ENCODE assay signal across 25 mouse cellular contexts in the genomic region with DNA sequence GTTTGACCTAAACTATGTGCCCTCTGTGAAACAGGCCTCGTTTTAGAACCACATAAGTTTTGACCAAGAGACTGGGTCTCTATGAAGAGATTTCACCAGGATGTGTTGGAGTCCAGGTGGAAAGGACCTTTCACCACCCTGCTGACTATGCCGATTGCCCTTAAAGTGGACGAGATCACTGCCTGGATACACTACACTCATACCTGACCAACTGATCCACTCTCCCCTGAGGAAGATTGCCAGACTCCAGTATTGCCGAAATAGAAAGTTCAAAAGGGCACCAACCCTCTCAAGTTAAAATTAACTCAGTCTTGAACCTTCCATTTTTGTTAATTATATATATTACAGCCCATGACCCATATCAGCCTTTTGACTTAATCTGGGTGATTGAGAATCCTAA. TPM values are rescaled to one million over a fixed set of nuclear protein-coding genes. Genes with fewer than 3 reads are reported as not detected.
A peak's percentile ranks its signal among the peaks of the same experiment; 100 is the strongest.
DNase-seq lines count a peak whose midpoint lies in the region; ATAC-seq and TF ChIP-seq lines count a peak whose summit lies in the region.
"Had no signal": no experiment of that assay in that cellular context is flagged by ENCODE, and none has a peak within 500 bp of the region (broad histone marks: within the 10 kb centered on the region; RNA-seq: fewer than 3 reads in every experiment).

No protein-coding gene starts in this region.

- no peak for TF ChIP-seq CTCF in kidney, adult 2 months (conservative IDR thresholded peaks at IDR 0.05; ENCODE audit: insufficient read depth, insufficient read length, low read depth, low read length)

- peak; percentile 66 for DNase-seq in kidney, adult 2 months
- DNase-seq in kidney, postnatal 4 days: no peak
- DNase-seq in kidney, postnatal 14 days: peak; percentile 6
- DNase-seq in midbrain, embryonic 10.5 days (ENCODE audit: low spot score): peak; percentile 8
- DNase-seq: adrenal gland, adult 2 months; adrenal gland, postnatal 14 days; cerebellum, adult 11 months; cerebellum, adult 2 months; cerebellum, adult 9-11 months; cerebellum, postnatal 25 days; forebrain, postnatal 0 days; gastrocnemius, adult 2 months; gastrocnemius, postnatal 14 days; heart, adult 18-20 months; heart, postnatal 14 days; heart, postnatal 4 days had no signal

- H3K9me3 ChIP-seq in kidney, embryonic 14.5 days (ENCODE audit: control insufficient read depth, low read length): no peaks in the 10 kb centered on the region
- H3K9me3 ChIP-seq in midbrain, embryonic 10.5 days (replicated peaks): no peaks in the 10 kb centered on the region
- H3K9me3 ChIP-seq in midbrain, embryonic 15.5 days: no peaks in the 10 kb centered on the region
- H3K9me3 ChIP-seq: embryonic facial prominence, embryonic 12.5 days; embryonic facial prominence, embryonic 15.5 days; heart, embryonic 10.5 days; heart, embryonic 13.5 days had no signal

- H3K9ac ChIP-seq in kidney, embryonic 14.5 days (ENCODE audit: low read depth, low read length): no peak overlapping the region
- H3K9ac ChIP-seq in midbrain, embryonic 15.5 days: no peak overlapping the region
- H3K9ac ChIP-seq: embryonic facial prominence, embryonic 12.5 days; embryonic facial prominence, embryonic 15.5 days; forebrain, postnatal 0 days; heart, embryonic 13.5 days; hindbrain, embryonic 14.5 days had no signal

- no peak for TF ChIP-seq POLR2A in kidney, adult 2 months (IDR thresholded peaks at IDR 0.05; ENCODE audit: low read depth, low read length)

- H3K4me1 ChIP-seq in kidney, adult 2 months (ENCODE audit: control insufficient read depth, insufficient read depth, low read length): no peaks in the 10 kb centered on the region
- H3K4me1 ChIP-seq in kidney, embryonic 14.5 days (ENCODE audit: control insufficient read depth, insufficient read depth, low read length): no peaks in the 10 kb centered on the region
- H3K4me1 ChIP-seq in midbrain, embryonic 10.5 days: no peaks in the 10 kb centered on the region
- H3K4me1 ChIP-seq in midbrain, embryonic 15.5 days: no peaks in the 10 kb centered on the region
- H3K4me1 ChIP-seq: embryonic facial prominence, embryonic 12.5 days; embryonic facial prominence, embryonic 15.5 days; heart, embryonic 10.5 days; heart, embryonic 13.5 days had no signal

- ATAC-seq in kidney, embryonic 14.5 days (ENCODE audit: low FRiP score, low TSS enrichment): no peak
- ATAC-seq in midbrain, embryonic 15.5 days (replicated peaks): no peak
- ATAC-seq: CD4-positive, CD25-positive, alpha-beta regulatory T cell, adult 4 months; forebrain, embryonic 14.5 days; forebrain, postnatal 0 days had no signal

- no peak overlapping the region for H3K4me2 ChIP-seq in kidney, embryonic 14.5 days (replicated peaks; ENCODE audit: low read depth, low read length)
- no peak overlapping the region for H3K4me2 ChIP-seq in midbrain, embryonic 15.5 days
- H3K4me2 ChIP-seq: embryonic facial prominence, embryonic 12.5 days; embryonic facial prominence, embryonic 15.5 days; heart, embryonic 13.5 days; hindbrain, embryonic 14.5 days had no signal

- H3K4me3 ChIP-seq in kidney, adult 2 months (ENCODE audit: insufficient read depth, low read depth, low read length): no peak overlapping the region
- no peak overlapping the region for H3K4me3 ChIP-seq in kidney, embryonic 14.5 days (ENCODE audit: low read length)
- H3K4me3 ChIP-seq in midbrain, embryonic 10.5 days: no peak overlapping the region
- H3K4me3 ChIP-seq in midbrain, embryonic 15.5 days: no peak overlapping the region
- H3K4me3 ChIP-seq: embryonic facial prominence, embryonic 12.5 days; embryonic facial prominence, embryonic 15.5 days; gastrocnemius, adult 2 months; heart, embryonic 10.5 days; heart, embryonic 13.5 days had no signal

- no peaks in the 10 kb centered on the region for H3K36me3 ChIP-seq in kidney, adult 2 months (ENCODE audit: control insufficient read depth, insufficient read depth, low read length)
- H3K36me3 ChIP-seq in kidney, embryonic 14.5 days (ENCODE audit: control insufficient read depth, insufficient read depth, low read length): no peaks in the 10 kb centered on the region
- no peaks in the 10 kb centered on the region for H3K36me3 ChIP-seq in midbrain, embryonic 10.5 days
- H3K36me3 ChIP-seq in midbrain, embryonic 15.5 days (replicated peaks): no peaks in the 10 kb centered on the region
- H3K36me3 ChIP-seq: embryonic facial prominence, embryonic 12.5 days; embryonic facial prominence, embryonic 15.5 days; heart, embryonic 10.5 days; heart, embryonic 13.5 days had no signal

- H3K27me3 ChIP-seq in kidney, adult 2 months (replicated peaks; ENCODE audit: control insufficient read depth, insufficient read depth, low read length): no peaks in the 10 kb centered on the region
- no peaks in the 10 kb centered on the region for H3K27me3 ChIP-seq in kidney, embryonic 14.5 days (ENCODE audit: control insufficient read depth, insufficient read depth, low read length)
- no peaks in the 10 kb centered on the region for H3K27me3 ChIP-seq in midbrain, embryonic 10.5 days (ENCODE audit: low read depth, poor library complexity, severe bottlenecking)
- no peaks in the 10 kb centered on the region for H3K27me3 ChIP-seq in midbrain, embryonic 15.5 days (replicated peaks)
- H3K27me3 ChIP-seq: embryonic facial prominence, embryonic 12.5 days; embryonic facial prominence, embryonic 15.5 days; heart, embryonic 13.5 days had no signal

- 66% methylated on average over 4 of the region's 4 CpGs for WGBS in kidney, adult 2 months
- WGBS in kidney, embryonic 14.5 days: 88% methylated on average over 4 of the region's 4 CpGs
- 87% methylated on average over 4 of the region's 4 CpGs for WGBS in midbrain, embryonic 10.5 days
- 90% methylated on average over 4 of the region's 4 CpGs for WGBS in midbrain, embryonic 15.5 days

- no peak overlapping the region for H3K27ac ChIP-seq in kidney, adult 2 months (ENCODE audit: insufficient read depth, low read depth, low read length)
- H3K27ac ChIP-seq in kidney, embryonic 14.5 days (ENCODE audit: low read depth, low read length): no peak overlapping the region
- no peak overlapping the region for H3K27ac ChIP-seq in midbrain, embryonic 10.5 days (replicated peaks)
- H3K27ac ChIP-seq in midbrain, embryonic 15.5 days: no peak overlapping the region
- H3K27ac ChIP-seq: embryonic facial prominence, embryonic 12.5 days; embryonic facial prominence, embryonic 15.5 days; gastrocnemius, adult 2 months; heart, embryonic 10.5 days; heart, embryonic 13.5 days; hindbrain, embryonic 14.5 days had no signal

RNA-seq across cellular contexts. Expression of a gene that starts 51.1 kb away (rescaled TPM):
- 18.5 and 32.0 TPM in 2 replicates for polyA plus RNA-seq in kidney, adult 2 months (2012; rRNA removed)
- 7.0 and 24.0 TPM in 2 replicates for polyA plus RNA-seq in kidney, embryonic 14.5 days (2014; fragmentation: Nextera tagmentation; extraction: Ambion mirVana)
- polyA plus RNA-seq in midbrain, embryonic 10.5 days (2016; fragmentation: Nextera tagmentation; extraction: Ambion mirVana): 1.3 and 2.2 TPM in 2 replicates
- polyA plus RNA-seq in midbrain, embryonic 15.5 days (2015; fragmentation: Nextera tagmentation; extraction: Ambion mirVana): 0.29 and 0.49 TPM in 2 replicates

Comparison
In these comparisons a context has a peak if more than half of its experiments do, and no peak if none do; other contexts are left out.
1. DNase-seq: peak in kidney, adult 2 months (single experiment), kidney, postnatal 14 days (single experiment) and midbrain, embryonic 10.5 days (single experiment); none in kidney, postnatal 4 days (0 of 2).